Mouse (Mus musculus) lung, postnatal 0 days (tissue): ENCODE data around the gene Pim3.

Experiments used
- CTCF ChIP-seq: IDR thresholded peaks from 2 replicates; pipeline ENCODE4 v1.5.1; 2016; ENCODE audit warnings: antibody characterized with exemption, mild to moderate bottlenecking
- EP300 ChIP-seq: IDR thresholded peaks from 2 replicates; pipeline ENCODE4 v1.6.1; 2016; ENCODE audit warnings: antibody characterized with exemption, mild to moderate bottlenecking, control low read depth

DNA sequence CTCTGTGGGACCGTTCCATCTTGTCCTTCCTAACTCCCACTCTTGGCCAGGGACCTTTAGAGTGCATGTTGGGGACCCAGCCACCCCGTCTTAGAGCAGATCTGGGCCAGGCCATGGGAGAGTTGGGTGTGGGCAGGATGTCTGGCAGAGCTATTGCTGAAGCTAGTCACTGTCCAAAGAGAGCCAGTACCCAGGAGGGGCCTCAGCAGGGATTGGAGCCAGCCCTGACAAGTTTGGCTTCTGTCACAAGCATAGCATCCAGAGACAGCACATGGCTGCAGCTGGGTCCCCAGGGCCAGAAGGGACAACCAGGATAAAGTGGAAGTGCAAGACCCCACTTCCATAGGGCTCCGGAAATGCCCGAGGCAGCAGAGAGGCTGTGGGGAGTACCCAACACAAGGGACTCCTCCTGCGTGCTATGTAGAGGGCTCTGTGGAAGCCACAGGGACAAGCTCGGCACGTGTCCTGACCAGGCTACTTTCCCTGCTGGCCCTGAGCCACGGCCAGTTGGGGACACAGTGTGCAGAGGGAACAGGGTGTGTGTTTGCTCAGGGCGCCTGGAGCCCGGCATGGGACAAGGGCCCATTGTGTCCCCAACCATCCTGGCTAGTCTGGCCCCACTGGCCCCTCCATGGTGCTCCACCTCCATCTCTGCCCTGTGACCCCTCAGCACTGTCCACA, 11.7 kb upstream of the Pim3 start:
- TF ChIP-seq EP300, result peak; percentile 99
- no peak for TF ChIP-seq CTCF
